Mouse (Mus musculus) spleen, adult 2 months (tissue): Measurements from ENCODE around the gene Prkar2a.

Experiments
- CTCF ChIP-seq: fragments of 200-500 bp; IDR thresholded peaks from 2 replicates; pipeline ENCODE4 v1.5.1; 2011; ENCODE audit warnings: mild to moderate bottlenecking, inconsistent platforms; ENCODE audit not compliant: insufficient read depth, insufficient read length, insufficient replicate concordance; ENCODE audit errors: extremely low read depth
- POLR2A ChIP-seq: fragments of 200-500 bp; IDR thresholded peaks from 2 replicates; pipeline ENCODE4 v1.6.1; 2011; ENCODE audit warnings: low read depth, low read length, inconsistent platforms

- TF ChIP-seq POLR2A (no peak), CTCF (no peak)
These were observed 50.1 kb downstream of the Prkar2a start for GRCm38 (mm10) chr9:108739239-108739638.
